ENCODE assay signal across 8 mouse cellular contexts in genomic region chr11:74837694-74838431, GRCm38 (mm10). TPM values are rescaled to one million over a fixed set of nuclear protein-coding genes. Genes with fewer than 3 reads are reported as not detected.
DNase-seq lines count a peak whose midpoint lies in the region; ATAC-seq lines count a peak whose summit lies in the region.

No protein-coding gene starts in this region.

- WGBS in intestine, embryonic 14.5 days, result under 1% methylated on average over 51 of the region's 54 CpGs

- peak overlapping the region; percentile 51 for H3K9ac ChIP-seq in intestine, embryonic 14.5 days (ENCODE audit: low read length)

- peaks cover 8% of the 10 kb centered on the region for H3K36me3 ChIP-seq in intestine, embryonic 14.5 days (ENCODE audit: control insufficient read depth, insufficient read depth, low read length)

- ATAC-seq in intestine, embryonic 14.5 days (replicated peaks; ENCODE audit: low FRiP score, low TSS enrichment, low read depth), result peak; percentile 77
- peak; percentile 79 for ATAC-seq in megakaryocyte-erythroid progenitor cell, adult 5-6 weeks (replicated peaks; ENCODE audit: low FRiP score, low TSS enrichment, poor library complexity, severe bottlenecking)

- peak overlapping the region; percentile 94 for H3K27ac ChIP-seq in intestine, embryonic 14.5 days (ENCODE audit: low read depth)

- peak overlapping the region; percentile 54 for H3K4me3 ChIP-seq in intestine, embryonic 14.5 days (ENCODE audit: low read depth, low read length)

- H3K9me3 ChIP-seq in intestine, embryonic 14.5 days (ENCODE audit: control insufficient read depth, low read length), result no peaks in the 10 kb centered on the region

- no peaks in the 10 kb centered on the region for H3K27me3 ChIP-seq in intestine, embryonic 14.5 days (replicated peaks; ENCODE audit: control insufficient read depth, insufficient read depth, low read length)

- peak; percentile 90 to 93 for DNase-seq in adrenal gland, adult 18-20 months (ENCODE audit: low spot score in 2 of 2)
- DNase-seq in embryo, embryonic 11 days, result peak; percentile 92
- DNase-seq in gastrocnemius, postnatal 25 days, result peak; percentile 97
- peak; percentile 95 for DNase-seq in intestine, embryonic 14.5 days (ENCODE audit: low spot score)
- peak; percentile 89 to 94 for DNase-seq in left cerebral cortex, postnatal 14 days (ENCODE audit: low spot score in 2 of 2)
- peak; percentile 90 for DNase-seq in right cerebral cortex, postnatal 14 days
- peak; percentile 93 for DNase-seq in urinary bladder, postnatal 25 days (ENCODE audit: low spot score)

- intact Hi-C loops in left cerebral cortex, postnatal 14 days (cut with DNase I), result no loop called here

- H3K4me2 ChIP-seq in intestine, embryonic 14.5 days (ENCODE audit: low read length), result peak overlapping the region; percentile 93

- peaks cover 22% of the 10 kb centered on the region for H3K4me1 ChIP-seq in intestine, embryonic 14.5 days (replicated peaks; ENCODE audit: control insufficient read depth, insufficient read depth, low read length)

RNA-seq across cellular contexts. Expression of gene Mnt, which starts 7.1 kb away (rescaled TPM):
- 10 to 100 TPM; 18.3 to 28.9 TPM for total RNA-seq in adrenal gland, adult 18-20 months (2021)
- total RNA-seq in gastrocnemius, postnatal 25 days (2021), result 1 to 10 TPM; 5.3 to 5.6 TPM
- 4.4 and 5.5 TPM in 2 replicates for polyA plus RNA-seq in intestine, embryonic 14.5 days (2014; fragmentation: Nextera tagmentation; extraction: Ambion mirVana)
- total RNA-seq in left cerebral cortex, postnatal 14 days (2021), result 10 to 100 TPM; 31.5 to 32.0 TPM
- 9.1 and 17.1 TPM in 2 replicates for total RNA-seq in megakaryocyte-erythroid progenitor cell, adult 5-6 weeks (2014; fragmentation: Nextera tagmentation)
- 2.6 and 3.6 TPM in 2 replicates for total RNA-seq in megakaryocyte-erythroid progenitor cell, adult 5-6 weeks (2017)

RNA-seq across cellular contexts. Expression of gene Sgsm2, which starts 59.0 kb away (rescaled TPM):
- 10 to 100 TPM; 15.9 to 27.5 TPM for total RNA-seq in adrenal gland, adult 18-20 months (2021)
- 1 to 10 TPM; 1.4 to 2.0 TPM for total RNA-seq in gastrocnemius, postnatal 25 days (2021)
- 6.2 and 6.7 TPM in 2 replicates for polyA plus RNA-seq in intestine, embryonic 14.5 days (2014; fragmentation: Nextera tagmentation; extraction: Ambion mirVana)
- total RNA-seq in left cerebral cortex, postnatal 14 days (2021), result 10 to 100 TPM; 65.9 to 68.4 TPM
- 8.3 and 10.3 TPM in 2 replicates for total RNA-seq in megakaryocyte-erythroid progenitor cell, adult 5-6 weeks (2014; fragmentation: Nextera tagmentation)
- 3.1 and 10.1 TPM in 2 replicates for total RNA-seq in megakaryocyte-erythroid progenitor cell, adult 5-6 weeks (2017)

Comparison
In these comparisons a context has a peak if more than half of its experiments do, and no peak if none do; other contexts are left out.
1. Peak in every context shown above with its lines: DNase-seq, ATAC-seq, H3K4me3 ChIP-seq and H3K27ac ChIP-seq.